Mouse (Mus musculus): ENCODE data around the gene Khnyn.

Khnyn gene

DNA sequence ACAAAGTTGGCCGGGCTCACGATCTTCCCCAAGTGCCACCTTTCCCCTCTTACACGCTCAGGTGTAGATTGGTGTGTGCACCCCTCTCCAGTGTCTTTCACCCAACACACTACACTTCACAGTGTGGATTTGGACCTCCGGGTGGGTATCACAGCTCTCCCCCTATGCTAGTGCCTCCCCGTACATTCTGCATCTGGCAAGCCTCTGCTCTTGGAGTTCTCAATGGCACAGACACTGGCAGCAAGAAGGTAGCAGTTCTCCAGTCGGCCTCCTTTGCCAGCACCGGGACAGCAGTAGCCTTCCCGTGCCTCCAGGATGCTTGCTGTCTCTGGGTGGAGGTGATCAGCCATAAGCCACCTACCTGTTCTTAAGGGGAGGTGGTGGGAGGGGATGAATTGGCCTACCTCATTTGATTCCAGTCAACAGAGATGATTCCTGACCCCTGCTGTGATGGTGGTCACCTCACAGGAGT lies 11.5 kb upstream of the Khnyn start:
- no peak for DNase-seq (ENCODE audit: low read depth, low spot score)

DNA sequence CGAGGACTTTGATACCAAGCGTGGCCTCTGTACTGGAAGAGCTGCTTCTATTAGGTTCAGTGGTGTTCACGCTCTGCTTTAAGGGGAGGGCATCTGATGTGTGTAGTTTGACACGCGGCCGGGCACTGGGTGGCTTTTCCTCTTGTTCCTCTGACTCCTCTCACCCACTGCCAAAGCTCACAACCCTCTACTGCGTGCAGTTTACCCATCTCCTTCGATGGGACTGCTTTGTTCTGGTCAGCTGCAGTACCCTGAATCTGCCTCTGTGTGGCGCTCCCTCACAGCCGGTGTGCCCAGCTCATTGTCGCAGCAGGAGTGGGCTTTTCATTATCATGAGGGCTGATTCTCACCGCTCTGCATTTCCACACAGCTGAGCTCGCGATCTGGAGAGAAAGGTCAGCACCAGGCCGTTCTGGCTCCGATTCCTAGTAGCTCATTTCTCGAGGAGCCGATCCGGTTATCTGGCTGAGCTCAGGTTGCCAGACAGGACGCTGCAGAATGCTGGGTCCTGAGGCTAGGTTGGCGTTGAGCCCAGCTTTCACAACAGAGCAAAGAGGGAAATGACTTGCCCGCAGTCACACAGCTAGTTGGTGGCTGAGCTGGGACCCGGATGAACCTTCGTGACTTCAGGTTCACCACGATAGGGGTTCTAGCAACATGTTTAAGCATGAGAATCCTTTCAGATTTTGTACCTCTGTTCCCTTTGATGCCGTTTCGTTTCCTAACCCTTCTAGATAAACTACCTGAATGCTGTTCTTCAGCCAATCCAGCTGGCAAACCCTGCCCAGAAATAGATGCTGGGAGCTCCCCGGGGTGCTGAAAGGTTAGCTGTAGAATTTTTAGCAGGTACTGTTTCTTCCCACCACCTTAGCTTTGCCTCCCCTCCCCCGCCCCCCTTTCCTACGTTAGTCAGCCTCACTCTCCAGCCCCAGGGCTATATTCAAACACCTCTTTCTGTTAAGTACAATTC lies 10.7 kb upstream of the Khnyn start:
- DNase-seq (ENCODE audit: low read depth, low spot score) = peak; percentile 48

DNA sequence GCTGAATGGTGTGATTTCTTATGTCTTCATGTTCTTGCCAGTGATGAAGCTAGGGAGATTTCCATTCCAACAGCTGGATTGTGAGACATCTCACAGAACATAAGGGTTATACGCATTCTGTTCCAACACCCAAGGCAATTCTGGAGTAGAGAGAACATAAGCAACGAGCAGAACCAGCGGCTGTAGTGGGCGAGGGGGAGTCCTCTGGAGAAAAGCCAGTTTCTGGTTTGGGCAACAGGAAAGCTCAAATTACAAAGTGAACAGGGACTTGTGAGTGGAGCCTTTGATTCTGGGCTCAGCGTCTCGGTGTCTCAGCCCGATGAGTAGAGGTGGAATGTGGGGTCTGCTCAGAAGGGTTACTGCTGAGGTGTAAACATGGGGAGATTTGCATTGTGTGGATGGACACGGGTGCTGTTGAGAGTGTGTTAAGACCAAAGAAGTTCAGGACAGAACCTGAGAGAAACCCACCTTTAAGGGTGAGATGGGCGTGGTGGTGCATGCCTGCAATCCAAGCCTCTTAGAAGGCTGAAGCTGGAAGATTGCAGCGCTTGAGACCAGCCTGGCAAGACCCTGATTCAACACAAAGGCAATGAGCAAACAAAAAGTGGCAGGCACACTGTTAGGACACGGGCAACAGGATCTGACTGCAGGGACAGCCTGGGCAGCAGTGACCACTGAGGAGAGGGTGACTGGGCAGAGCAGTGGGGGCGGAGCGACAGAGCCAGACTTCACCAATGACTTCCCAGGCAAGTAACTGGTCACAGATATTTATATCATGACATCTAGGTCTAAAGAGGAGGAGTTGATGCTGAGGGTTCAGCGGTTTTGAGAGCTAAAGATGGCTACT lies 7.1 kb upstream of the Khnyn start:
- no peak for DNase-seq (ENCODE audit: low read depth, low spot score)

DNA sequence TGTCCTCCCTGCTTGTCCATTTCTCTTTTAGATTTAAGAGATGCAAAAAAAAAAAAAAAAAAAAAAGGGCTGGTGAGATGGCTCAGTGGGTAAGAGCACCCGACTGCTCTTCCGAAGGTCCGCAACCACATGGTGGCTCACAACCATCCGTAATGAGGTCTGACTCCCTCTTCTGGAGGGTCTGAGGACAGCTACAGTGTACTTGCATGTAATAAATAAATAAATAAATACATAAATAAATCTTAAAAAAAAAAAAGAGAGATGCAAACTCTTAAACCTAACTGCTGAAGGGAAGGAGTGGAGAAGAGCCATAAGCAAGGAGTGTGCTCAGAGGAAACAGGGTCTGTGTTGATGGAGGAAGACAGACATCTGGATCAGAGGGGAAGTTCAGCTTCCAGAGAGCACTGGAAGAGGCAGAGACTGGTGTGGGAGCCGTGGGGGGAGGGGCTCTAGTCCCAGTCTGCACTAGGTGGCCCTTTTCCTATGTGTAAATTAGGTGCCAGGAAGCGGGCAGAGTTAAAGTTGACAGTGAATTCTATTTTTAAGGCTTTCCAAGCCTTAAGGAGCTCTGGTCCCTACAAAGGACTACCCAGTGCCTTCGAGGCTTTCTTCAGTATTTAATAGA lies 6.3 kb upstream of the Khnyn start:
- DNase-seq (ENCODE audit: low read depth, low spot score) = no peak

DNA sequence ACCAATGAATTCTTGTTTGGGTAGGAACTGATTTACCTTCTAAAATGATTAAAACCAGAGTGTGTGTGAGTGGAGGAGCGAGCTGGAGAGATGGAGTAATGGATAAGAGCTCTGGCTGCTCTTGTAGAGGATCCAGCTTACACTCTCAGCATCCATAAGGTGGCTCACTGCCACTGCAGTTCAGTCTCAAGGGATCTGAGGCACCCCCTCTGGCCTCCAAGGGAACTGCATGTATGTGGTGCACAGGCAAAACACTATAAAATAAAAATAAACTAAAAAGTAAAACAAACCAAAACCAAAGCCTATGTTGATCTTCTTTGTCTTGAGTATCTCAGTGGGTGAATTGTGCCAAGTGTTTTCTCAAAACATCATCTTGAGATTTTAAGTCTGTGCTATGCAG lies 5.1 kb upstream of the Khnyn start:
- DNase-seq (ENCODE audit: low read depth, low spot score) = peak; percentile 74

DNA sequence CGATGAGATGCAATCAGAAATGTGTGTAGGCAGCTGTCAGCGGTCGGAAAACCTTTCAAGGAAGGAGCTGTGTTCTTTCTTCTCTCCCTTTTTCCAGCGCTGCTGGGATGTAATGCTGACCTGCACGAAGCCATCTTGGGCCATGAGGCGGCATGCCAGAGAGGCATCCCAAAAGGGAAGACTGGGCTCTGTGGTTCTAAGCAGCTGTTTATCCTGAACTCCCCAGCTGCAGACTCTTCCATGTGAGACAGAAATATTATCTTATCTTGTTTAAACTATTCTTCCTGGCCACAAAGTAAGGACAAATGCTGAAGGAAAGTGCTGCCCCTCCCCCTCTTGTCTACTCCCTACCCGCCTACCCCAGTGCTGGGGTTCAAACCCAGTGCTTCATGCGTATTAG lies 3.8 kb upstream of the Khnyn start:
- DNase-seq (ENCODE audit: low read depth, low spot score) = no peak

DNA sequence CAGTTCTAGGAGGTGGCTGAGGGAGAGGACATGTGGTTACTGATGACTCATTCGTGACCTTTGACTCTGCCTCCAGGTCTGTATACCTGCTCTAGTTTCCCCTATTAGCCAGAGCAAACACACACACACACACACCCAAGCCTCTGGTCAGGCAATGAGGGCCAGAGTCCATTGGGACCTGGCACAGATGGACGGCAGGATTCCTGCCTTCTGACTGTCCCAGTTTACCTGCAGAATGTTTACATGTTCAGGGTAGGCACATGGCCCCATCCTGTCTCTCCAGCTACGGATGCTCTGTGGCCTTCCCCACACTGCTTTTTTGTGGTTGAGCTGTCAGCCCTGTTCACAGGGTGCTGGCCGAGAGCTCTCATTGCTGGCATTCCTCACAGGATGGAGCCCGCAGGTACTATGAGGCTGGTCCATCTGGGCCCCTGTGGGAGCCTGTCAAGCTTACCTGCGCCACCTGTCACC lies 2.5 kb upstream of the Khnyn start:
- DNase-seq (ENCODE audit: low read depth, low spot score) = no peak

DNA sequence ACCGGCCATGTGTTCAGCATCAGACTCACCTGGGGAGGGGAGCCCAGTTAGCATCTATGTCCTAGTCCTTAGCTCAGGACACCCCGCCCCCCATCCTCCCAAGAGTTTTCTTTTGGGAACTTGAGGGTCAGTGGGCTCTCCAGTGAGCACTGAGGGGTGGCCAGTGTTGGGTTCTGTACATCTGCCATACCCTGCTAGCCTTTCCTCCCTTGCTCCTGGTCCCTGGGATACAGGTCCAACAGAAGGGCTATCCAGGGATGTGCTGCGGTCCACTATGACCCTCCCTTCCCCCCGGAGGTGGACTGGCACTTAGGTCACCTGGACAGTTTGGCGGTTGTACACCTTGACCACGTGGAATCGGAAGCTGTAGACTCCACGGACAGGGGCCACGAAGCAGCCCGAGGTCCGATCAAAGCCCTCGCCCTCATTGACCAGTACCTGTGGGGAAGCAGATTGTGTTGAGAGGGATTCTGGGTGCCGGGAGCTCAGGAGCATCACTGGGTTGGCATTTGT lies 1.5 kb upstream of the Khnyn start:
- no peak for DNase-seq (ENCODE audit: low read depth, low spot score)

DNA sequence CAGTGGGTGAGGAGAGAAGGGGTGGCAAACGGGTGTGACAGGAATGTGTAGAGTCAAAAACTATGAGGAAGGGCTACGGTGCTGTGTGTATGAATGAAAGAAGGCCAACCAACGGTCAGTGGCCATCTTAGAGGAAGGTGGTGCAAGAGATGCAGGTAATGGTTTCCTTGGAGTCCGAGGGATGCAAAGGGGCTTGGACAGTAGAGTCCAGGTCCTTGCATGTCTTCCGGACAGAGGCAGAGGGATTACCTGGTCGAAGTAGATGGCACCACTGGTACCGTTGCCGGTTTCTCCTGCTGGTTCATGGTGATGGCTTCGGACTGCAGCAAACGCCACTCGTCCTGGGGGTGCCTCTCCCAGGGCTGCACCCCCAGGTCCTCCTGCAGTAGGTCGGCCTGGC lies 1.1 kb upstream of the Khnyn start:
- DNase-seq (ENCODE audit: low read depth, low spot score) = no peak

DNA sequence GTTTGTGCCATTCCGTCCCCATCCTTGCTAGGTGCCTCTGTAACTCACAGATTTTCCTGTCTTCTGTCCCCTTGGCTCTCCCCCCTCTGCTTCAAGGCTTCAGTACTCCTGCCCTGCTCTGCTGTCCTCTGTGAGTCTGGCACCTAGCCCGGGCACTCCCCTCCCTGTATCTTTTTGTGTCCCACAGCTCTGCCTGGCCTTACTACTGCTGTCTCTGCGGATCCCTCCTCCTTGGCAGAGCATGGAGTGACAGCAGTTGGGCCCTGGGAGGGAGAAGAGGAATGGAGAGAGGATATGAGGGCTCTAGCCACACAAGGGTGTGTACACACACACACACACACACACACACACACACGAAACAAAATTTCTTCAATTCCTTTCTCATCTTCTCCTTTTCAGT lies 581 bp upstream of the Khnyn start, which contains the start of gene Cbln3:
Gene Cbln3 (minus strand): TSS at position 227 of the 400 bp plus-strand sequence.
- peak; percentile 58 for DNase-seq (ENCODE audit: low read depth, low spot score)

DNA sequence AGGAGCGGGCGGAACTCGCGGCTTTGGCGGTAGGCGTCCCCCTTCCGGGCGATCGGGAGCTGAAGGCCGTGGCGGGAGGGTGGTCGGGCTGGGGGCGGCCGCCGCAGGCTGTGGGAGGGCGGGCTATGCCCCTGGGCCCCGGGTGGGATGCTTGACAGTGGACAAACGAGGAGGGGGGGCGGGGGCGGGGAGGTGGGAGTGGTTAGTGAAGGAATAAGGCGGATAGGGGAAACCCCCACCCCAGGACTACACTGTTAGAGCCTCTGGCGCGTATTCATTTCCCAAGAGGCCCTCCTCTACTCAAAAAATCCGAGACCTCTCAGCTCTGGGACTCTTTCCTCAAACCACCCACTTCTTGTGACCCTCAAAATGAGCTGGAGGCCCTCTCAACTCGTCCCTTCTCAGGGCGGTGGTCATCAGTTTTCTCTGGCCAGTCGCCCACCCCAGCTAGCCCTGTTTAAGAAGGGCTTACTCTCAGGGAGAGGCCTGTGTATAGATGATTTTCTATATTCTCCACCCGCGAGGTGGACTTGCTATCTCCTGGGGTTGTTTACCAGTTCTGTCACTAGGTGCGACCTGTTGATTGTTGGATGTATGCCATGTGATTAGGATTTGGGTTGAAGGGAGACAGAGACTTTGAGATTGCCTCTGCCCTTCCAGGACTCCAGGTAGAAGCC lies 505 bp downstream of the Khnyn start:
- peak; percentile 69 for DNase-seq (ENCODE audit: low read depth, low spot score)

DNA sequence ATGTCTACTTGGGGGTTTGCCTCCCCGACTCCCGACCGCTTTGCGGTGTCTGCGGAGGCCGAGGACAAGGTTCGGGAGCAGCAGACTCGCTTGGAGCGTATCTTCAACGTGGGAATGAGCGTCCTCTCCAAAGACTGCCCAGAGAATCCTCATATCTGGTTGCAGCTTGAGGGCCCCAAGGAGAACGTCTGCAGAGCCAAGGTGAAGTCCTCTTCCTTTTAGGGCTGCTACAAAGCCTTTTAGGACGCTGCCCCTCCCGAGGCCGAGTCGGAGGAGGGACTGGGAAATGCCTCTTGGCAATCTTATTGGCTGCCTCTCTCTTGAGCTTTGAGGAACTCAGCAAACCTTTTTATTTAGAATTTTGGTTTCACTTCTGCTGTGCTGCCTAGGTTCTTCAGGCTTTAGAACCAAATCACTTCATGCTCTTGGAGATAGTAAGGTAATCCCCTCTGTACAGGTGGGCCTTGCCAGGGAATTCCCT lies 1.1 kb downstream of the Khnyn start:
- peak; percentile 78 for DNase-seq (ENCODE audit: low read depth, low spot score)

DNA sequence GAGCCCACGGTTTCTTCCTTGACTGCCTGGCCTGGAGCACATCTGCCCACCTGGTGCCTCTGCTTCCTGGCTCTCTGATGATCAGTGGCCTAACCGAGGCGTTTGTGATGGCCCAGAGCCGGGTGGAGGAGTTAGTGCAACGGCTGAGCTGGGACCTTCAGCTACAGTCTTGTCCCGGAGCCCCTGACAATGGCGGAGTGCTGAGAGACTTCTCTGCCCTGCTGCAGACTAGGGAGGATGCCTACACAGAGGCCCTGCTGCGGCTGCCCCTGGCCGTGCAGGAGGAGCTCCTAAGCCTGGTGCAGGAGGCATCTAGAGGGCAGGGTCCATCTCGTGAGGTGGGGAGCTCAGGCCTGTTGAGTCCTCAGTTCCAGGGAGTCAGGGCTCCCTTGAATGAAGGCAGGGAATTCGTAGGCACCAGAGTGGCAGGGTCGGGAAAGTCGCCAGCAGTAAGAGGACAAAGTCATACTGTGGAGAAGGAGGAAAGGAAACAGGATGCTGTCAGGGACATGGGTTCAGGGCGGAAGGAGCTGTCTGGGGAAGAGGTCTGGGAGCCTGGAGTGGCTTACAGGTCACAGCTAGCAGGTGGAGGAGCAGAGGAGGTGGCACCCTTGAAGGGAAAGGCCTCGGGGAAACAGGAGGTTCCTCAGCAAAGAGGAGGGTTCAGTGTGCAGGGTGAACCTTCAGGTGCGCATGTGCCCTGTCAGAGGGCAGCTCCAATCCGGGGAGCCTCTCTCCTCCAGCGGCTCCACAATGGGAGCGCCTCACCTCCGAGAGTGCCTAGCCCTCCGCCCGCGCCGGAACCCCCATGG lies 2.0 kb downstream of the Khnyn start:
- DNase-seq (ENCODE audit: low read depth, low spot score) = no peak

DNA sequence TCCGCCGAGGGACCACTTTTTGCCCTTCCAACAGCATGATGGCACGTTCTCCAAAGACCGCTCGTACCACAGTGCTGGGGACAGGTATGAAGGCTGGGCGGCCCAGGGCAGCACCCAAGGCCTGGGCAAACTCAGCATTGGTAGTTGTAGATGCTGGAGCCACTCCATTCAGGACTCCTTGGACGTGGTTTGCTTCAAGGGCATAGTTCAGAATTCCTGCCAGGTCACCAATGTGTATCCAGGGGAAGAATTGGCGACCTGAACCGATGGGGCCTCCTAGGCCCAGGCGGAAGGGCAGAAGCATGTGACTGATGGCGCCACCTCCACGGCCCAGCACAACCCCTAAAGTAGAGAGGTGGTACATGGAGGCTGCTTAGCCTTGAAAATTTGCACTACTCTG lies 12.9 kb downstream of the Khnyn start:
- DNase-seq (ENCODE audit: low read depth, low spot score) = no peak

DNA sequence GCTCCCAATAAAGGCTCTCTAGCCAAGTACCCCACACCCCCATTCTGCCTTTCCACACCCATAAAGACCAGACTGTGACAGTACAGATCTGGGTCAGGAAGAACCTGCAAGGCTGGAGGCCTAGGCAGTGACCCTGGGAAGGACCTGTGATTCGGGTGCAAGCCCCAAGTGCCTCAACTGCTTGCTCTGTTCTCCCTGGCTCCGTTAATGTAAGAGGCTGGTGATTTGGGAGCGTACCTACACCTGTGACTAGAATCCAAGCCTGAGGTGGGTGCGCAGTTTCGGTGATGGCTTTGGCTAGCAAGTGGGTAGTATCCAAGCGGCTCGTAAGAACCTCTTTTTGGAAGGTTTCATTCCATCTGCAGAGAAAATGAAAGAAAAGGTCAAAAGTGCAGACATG lies 14.2 kb downstream of the Khnyn start:
- no peak for DNase-seq (ENCODE audit: low read depth, low spot score)

DNA sequence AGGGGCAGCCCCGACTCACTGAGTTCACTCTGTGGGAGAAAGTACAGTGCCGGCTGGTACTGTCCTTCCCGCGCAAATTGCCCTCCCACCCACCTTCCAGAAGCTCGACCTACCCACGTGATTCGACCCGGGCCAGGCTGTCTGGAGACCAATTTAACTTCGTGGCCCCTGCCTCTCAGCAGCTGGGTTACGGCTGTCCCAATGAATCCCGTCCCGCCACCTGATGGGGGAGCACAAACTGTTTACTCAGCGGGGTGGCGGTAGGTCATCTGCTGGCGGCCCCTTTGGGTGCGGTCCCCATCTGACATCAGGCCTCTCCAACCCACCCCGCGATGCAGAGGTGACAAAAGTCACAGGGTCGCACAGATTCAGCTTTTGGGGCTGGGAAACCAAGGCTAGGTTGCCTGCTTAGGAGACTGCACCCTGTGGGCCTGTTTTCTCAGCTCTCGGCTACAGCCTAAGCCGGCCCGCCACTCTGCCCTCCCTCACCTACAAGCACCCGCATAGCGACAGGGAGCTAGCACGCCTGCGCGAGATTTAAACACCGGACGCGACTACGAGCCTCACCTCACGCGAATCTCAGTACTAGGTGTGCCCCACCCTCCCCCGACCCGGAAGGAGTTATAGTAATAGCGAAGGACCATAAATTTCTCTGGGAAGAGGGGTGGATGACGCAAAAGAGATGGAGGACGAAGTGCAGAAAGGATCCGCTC lies 15.1 kb downstream of the Khnyn start, which contains the start of gene Sdr39u1:
Gene Sdr39u1 (minus strand): TSS at position 593 of the 713 bp plus-strand sequence.
- no peak for DNase-seq (ENCODE audit: low read depth, low spot score)

DNA sequence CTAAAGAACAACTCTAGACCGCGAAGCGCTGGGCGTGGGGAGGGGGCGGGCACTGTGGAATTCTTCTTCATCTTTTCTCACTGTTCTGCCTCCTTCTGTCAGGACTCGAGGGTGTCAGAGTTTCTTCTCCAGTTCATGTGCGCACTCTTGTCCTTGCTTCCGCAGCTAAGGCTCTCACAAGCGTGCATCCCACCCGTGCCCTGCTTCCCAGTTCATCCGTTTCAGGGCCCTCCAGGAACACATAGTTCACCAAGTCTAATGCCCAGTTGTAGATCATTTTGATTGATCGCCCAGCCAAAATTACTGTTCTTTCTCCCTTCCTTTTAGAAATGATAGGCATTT lies 15.6 kb downstream of the Khnyn start:
- DNase-seq (ENCODE audit: low read depth, low spot score) = no peak

DNA sequence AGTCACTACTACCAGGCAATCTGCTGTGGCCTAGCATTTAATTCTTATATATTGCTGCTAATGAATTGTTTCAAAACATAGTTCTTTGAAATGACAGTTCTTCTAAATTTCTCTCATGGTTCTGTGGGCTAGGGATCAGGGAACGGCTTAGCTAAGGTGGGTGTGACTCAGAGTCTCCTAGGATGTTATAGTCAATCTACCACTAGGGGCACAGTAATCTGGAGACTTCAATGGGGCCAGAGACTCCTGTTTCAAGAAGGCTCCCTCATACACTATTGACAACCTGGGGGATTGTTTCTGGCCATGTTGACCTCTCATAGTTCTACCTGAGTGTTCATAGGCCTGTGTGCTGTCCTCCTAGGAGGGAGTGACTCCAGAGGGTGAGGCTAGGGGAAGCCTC lies 20.8 kb downstream of the Khnyn start:
- DNase-seq (ENCODE audit: low read depth, low spot score) = peak; percentile 36

DNA sequence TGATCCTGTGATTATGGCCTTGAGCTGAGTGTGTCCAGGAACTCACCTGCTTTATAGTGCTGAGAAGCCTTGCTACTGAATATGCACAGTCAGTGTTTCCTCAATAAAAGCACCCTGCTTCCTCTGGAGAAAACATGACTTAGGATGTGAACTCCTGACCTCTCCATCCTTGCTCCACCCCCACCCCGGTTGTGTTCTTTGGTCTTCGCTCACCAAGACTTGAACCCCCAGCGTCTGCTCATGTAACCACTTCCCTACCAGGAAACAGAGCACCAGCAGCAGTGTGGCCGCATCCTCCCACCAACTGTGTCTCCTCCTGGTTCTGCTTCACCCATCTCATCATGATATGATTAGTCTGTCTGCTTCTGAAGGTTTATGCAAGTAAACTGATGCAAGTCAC lies 28.7 kb downstream of the Khnyn start:
- no peak for DNase-seq (ENCODE audit: low read depth, low spot score)

Measured in 3T3-L1 (cell line).